Mouse (Mus musculus) lung, postnatal 0 days (tissue): ENCODE results near the gene Tmem196.
"Not testable (repeated sequence)": the region's sequence is repeated elsewhere in the genome, so short reads cannot be mapped to it uniquely, and the experiment has no call there.

Experiments used
- CTCF ChIP-seq: IDR thresholded peaks from 2 replicates; pipeline ENCODE4 v1.5.1; 2016; ENCODE audit warnings: antibody characterized with exemption, mild to moderate bottlenecking
- EP300 ChIP-seq: IDR thresholded peaks from 2 replicates; pipeline ENCODE4 v1.6.1; 2016; ENCODE audit warnings: antibody characterized with exemption, mild to moderate bottlenecking, control low read depth

DNA sequence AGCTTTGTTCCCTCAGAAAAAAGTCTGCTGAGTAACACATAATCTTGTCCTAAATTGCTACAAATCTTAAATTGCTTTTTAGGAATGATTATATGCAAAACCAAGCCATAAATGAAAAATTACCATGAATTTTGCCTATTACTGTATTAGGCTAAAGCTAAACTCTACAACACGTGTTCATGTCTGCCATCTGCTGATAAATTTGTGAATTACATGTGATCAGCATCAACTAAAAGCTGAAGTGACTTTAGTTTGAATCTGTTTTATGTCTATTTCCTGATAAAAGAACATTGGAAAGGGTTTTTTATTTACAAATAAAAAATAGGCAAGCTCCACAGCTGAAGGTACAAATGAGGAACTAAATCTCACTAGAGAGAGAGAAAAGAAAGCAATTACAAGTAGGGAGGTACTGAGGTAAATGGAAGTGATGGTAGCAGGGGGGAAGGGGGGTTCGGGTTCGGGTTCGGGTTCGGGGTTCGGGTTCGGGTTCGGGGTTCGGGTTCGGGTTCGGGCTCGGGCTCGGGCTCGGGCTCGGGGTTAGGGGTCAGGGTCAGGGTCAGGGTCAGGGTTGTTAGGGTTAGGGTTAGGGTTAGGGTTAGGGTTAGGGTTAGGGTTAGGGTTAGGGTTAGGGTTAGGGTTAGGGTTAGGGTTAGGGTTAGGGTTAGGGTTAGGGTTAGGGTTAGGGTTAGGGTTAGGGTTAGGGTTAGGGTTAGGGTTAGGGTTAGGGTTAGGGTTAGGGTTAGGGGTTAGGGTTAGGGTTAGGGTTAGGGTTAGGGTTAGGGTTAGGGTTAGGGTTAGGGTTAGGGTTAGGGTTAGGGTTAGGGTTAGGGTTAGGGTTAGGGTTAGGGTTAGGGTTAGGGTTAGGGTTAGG is 82.7 kb downstream of the Tmem196 start:
- peak; percentile 65 for TF ChIP-seq CTCF
- not testable (repeated sequence) for TF ChIP-seq EP300
